In the genomic region with DNA sequence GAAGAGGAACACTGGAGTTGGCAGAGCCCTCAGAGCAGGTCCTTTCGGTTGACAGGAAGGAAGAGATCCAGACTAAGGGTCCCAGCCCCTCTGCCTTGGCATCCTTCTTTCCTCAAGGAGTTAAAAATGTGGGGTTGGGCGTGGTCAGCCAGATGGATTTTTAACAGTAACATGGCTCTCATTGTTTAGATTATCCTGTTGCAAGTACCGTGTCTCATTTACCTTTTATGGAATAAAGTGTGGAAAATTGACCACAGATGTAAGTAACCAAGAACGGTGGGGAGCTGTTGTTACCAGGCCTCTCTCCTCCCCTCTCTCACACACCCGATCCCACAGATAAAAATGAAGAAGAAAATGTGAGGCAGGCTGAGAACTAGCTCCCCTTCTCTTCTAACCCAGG, we compare ENCODE assay signal across 12 mouse cellular contexts.
DNase-seq lines count a peak whose midpoint lies in the region; ATAC-seq and TF ChIP-seq lines count a peak whose summit lies in the region.
"Had no signal": no experiment of that assay in that cellular context is flagged by ENCODE, and none has a peak within 500 bp of the region (broad histone marks: within the 10 kb centered on the region; RNA-seq: fewer than 3 reads in every experiment).

No protein-coding gene starts in this region.

- H3K4me2 ChIP-seq in lung, embryonic 14.5 days = peak overlapping the region; percentile 20
- H3K4me2 ChIP-seq in embryonic facial prominence, embryonic 14.5 days (ENCODE audit: low read depth, low read length) = peak overlapping the region; percentile 38
- H3K4me2 ChIP-seq in intestine, embryonic 14.5 days (ENCODE audit: low read length) = peak overlapping the region; percentile 13
- H3K4me2 ChIP-seq in neural tube, embryonic 14.5 days (ENCODE audit: low read depth, low read length) = peak overlapping the region; percentile 32; the same call in 1 of the 2 replicates

- H3K9me3 ChIP-seq in lung, embryonic 14.5 days (ENCODE audit: low read depth, low read length) = no peaks in the 10 kb centered on the region
- no peaks in the 10 kb centered on the region for H3K9me3 ChIP-seq in embryonic facial prominence, embryonic 14.5 days (ENCODE audit: control insufficient read depth, low read length)
- no peaks in the 10 kb centered on the region for H3K9me3 ChIP-seq in intestine, embryonic 14.5 days (ENCODE audit: control insufficient read depth, low read length)
- H3K9me3 ChIP-seq in neural tube, embryonic 14.5 days (ENCODE audit: control insufficient read depth, low read length) = no peaks in the 10 kb centered on the region

- peak overlapping the region; percentile 22; the same call in 1 of the 2 replicates for H3K9ac ChIP-seq in lung, embryonic 14.5 days
- H3K9ac ChIP-seq in embryonic facial prominence, embryonic 14.5 days (ENCODE audit: low read depth, low read length) = no peak overlapping the region
- H3K9ac ChIP-seq in intestine, embryonic 14.5 days (ENCODE audit: low read length) = peak overlapping the region; percentile 41
- no peak overlapping the region for H3K9ac ChIP-seq in neural tube, embryonic 14.5 days (replicated peaks; ENCODE audit: low read depth, low read length)

- H3K36me3 ChIP-seq in lung, embryonic 14.5 days (ENCODE audit: insufficient read depth) = no peaks in the 10 kb centered on the region
- no peaks in the 10 kb centered on the region for H3K36me3 ChIP-seq in embryonic facial prominence, embryonic 14.5 days (ENCODE audit: control insufficient read depth, insufficient read depth, low read length)
- no peaks in the 10 kb centered on the region for H3K36me3 ChIP-seq in intestine, embryonic 14.5 days (ENCODE audit: control insufficient read depth, insufficient read depth, low read length)
- H3K36me3 ChIP-seq in neural tube, embryonic 14.5 days (ENCODE audit: control insufficient read depth, insufficient read depth, low read length) = no peaks in the 10 kb centered on the region

- H3K27ac ChIP-seq in lung, embryonic 14.5 days (ENCODE audit: low read depth) = peak overlapping the region; percentile 87
- peak overlapping the region; percentile 91 for H3K27ac ChIP-seq in embryonic facial prominence, embryonic 14.5 days (replicated peaks; ENCODE audit: low read depth, low read length)
- H3K27ac ChIP-seq in intestine, embryonic 14.5 days (ENCODE audit: low read depth) = peak overlapping the region; percentile 97
- 0 out of 2 replicates have a peak overlapping the region, but pooled peaks have one; percentile 44 for H3K27ac ChIP-seq in neural tube, embryonic 14.5 days (ENCODE audit: low read depth, low read length)

- H3K4me1 ChIP-seq in lung, embryonic 14.5 days (ENCODE audit: insufficient read depth) = peaks cover 40% of the 10 kb centered on the region
- H3K4me1 ChIP-seq in embryonic facial prominence, embryonic 14.5 days (ENCODE audit: control insufficient read depth, insufficient read depth, low read length) = peaks cover 53% of the 10 kb centered on the region
- H3K4me1 ChIP-seq in intestine, embryonic 14.5 days (replicated peaks; ENCODE audit: control insufficient read depth, insufficient read depth, low read length) = peaks cover 67% of the 10 kb centered on the region
- H3K4me1 ChIP-seq in neural tube, embryonic 14.5 days (ENCODE audit: control insufficient read depth, insufficient read depth, low read length) = peaks cover 30% of the 10 kb centered on the region

- H3K27me3 ChIP-seq in lung, embryonic 14.5 days (ENCODE audit: insufficient read depth, low read length) = no peaks in the 10 kb centered on the region
- no peaks in the 10 kb centered on the region for H3K27me3 ChIP-seq in embryonic facial prominence, embryonic 14.5 days (replicated peaks; ENCODE audit: control insufficient read depth, insufficient read depth, low read length)
- H3K27me3 ChIP-seq in intestine, embryonic 14.5 days (replicated peaks; ENCODE audit: control insufficient read depth, insufficient read depth, low read length) = no peaks in the 10 kb centered on the region
- no peaks in the 10 kb centered on the region for H3K27me3 ChIP-seq in neural tube, embryonic 14.5 days (ENCODE audit: control insufficient read depth, insufficient read depth, low read length)

- WGBS in lung, embryonic 14.5 days = 16% methylated on average over 5 of the region's 5 CpGs
- WGBS in embryonic facial prominence, embryonic 14.5 days = 16% methylated on average over 5 of the region's 5 CpGs
- 16% methylated on average over 5 of the region's 5 CpGs for WGBS in intestine, embryonic 14.5 days
- WGBS in neural tube, embryonic 14.5 days = 25% methylated on average over 5 of the region's 5 CpGs

- TF ChIP-seq CTCF in lung, embryonic 14.5 days (IDR thresholded peaks at IDR 0.05; ENCODE audit: low read depth) = no peak

- ATAC-seq in lung, embryonic 14.5 days (ENCODE audit: insufficient read depth) = 0 out of 2 replicates have a peak, but pooled peaks have one; percentile 11
- ATAC-seq in embryonic facial prominence, embryonic 14.5 days (ENCODE audit: low read depth) = peak; percentile 72
- ATAC-seq in intestine, embryonic 14.5 days (replicated peaks; ENCODE audit: low FRiP score, low TSS enrichment, low read depth) = peak; percentile 20
- ATAC-seq in neural tube, embryonic 14.5 days (ENCODE audit: low read depth) = no peak

- no peak overlapping the region for H3K4me3 ChIP-seq in lung, embryonic 14.5 days (ENCODE audit: low read depth, low read length)
- H3K4me3 ChIP-seq in embryonic facial prominence, embryonic 14.5 days (ENCODE audit: low read depth, low read length) = no peak overlapping the region
- no peak overlapping the region for H3K4me3 ChIP-seq in intestine, embryonic 14.5 days (ENCODE audit: low read depth, low read length)
- H3K4me3 ChIP-seq in neural tube, embryonic 14.5 days (ENCODE audit: low read depth, low read length) = no peak overlapping the region

- peak; percentile 72 for DNase-seq in lung, embryonic 14.5 days
- no peak for DNase-seq in lung, postnatal 10 days
- DNase-seq in embryonic facial prominence, embryonic 14.5 days (ENCODE audit: low spot score) = peak; percentile 91
- no peak for DNase-seq in intestine, embryonic 14.5 days (ENCODE audit: low spot score)
- no peak for DNase-seq in ovary, postnatal 36 days (ENCODE audit: low spot score)
- DNase-seq in right cerebral cortex, adult 18-20 months = no peak
- DNase-seq in cerebellum, postnatal 25 days = no peak
- DNase-seq: cerebellum, adult 11-12 months; kidney, postnatal 4 days; lung, postnatal 4 days; thymus, postnatal 25 days had no signal

Comparison
In these comparisons a context has a peak if more than half of its experiments do, and no peak if none do; other contexts are left out.
1. DNase-seq: peak in lung, embryonic 14.5 days (single experiment) and embryonic facial prominence, embryonic 14.5 days (single experiment); none in lung, postnatal 10 days (single experiment), intestine, embryonic 14.5 days (single experiment), ovary, postnatal 36 days (single experiment), right cerebral cortex, adult 18-20 months (single experiment) and cerebellum, postnatal 25 days (0 of 2).
2. H3K27ac ChIP-seq: peak in every context shown above with its lines; median percentile 97 in intestine, embryonic 14.5 days; 91 in embryonic facial prominence, embryonic 14.5 days; 87 in lung, embryonic 14.5 days; 44 in neural tube, embryonic 14.5 days.
3. H3K9ac ChIP-seq: peak in lung, embryonic 14.5 days (single experiment) and intestine, embryonic 14.5 days (single experiment); none in embryonic facial prominence, embryonic 14.5 days (single experiment) and neural tube, embryonic 14.5 days (single experiment).
4. Peak in every context shown above with its lines, with median percentiles within 50 percentile points of each other: H3K4me2 ChIP-seq.